Mouse (Mus musculus) CH12.LX (cell line): ENCODE data around the gene Rab2b.

Experiments
- CTCF ChIP-seq, 2 experiments: IDR thresholded peaks in 1 of 2; conservative IDR thresholded peaks in 1 of 2; 2 replicates each; pipeline ENCODE4 v1.5.1; 2011 to 2012; ENCODE audit warnings: low read depth in 2 of 2, low read length in 2 of 2, improper control_type of control experiment in 1 of 2, inconsistent platforms in 1 of 2, mild to moderate bottlenecking in 1 of 2, moderate library complexity in 1 of 2
- EP300 ChIP-seq: IDR thresholded peaks from 2 replicates; pipeline ENCODE4 v1.6.1; 2011; ENCODE audit warnings: low read length, improper control_type of control experiment
- MYC ChIP-seq: IDR thresholded peaks from 2 replicates; pipeline ENCODE4 v1.6.1; 2011; ENCODE audit warnings: low read depth, mild to moderate bottlenecking, improper control_type of control experiment, low read length
- NELFE ChIP-seq: IDR thresholded peaks from 2 replicates; pipeline ENCODE4 v1.6.1; 2011; ENCODE audit warnings: low read depth, low read length, improper control_type of control experiment

GRCm38 (mm10) chr14:52319361-52319760 lies 40.0 kb upstream of the Rab2b start:
- TF ChIP-seq EP300, result no peak
- no peak for TF ChIP-seq MYC
- no peak for TF ChIP-seq CTCF (conservative IDR thresholded peaks at IDR 0.05 in 1 of 2, IDR thresholded peaks at IDR 0.05 in 1 of 2; ENCODE audit: low read depth in 2 of 2, low read length in 2 of 2)
- TF ChIP-seq NELFE, result no peak
